Mouse (Mus musculus): ENCODE measurements around the gene Pirb. TPM values are rescaled to one million over a fixed set of nuclear protein-coding genes. Genes with fewer than 3 reads are reported as not detected.
"Not testable (repeated sequence)": the region's sequence is repeated elsewhere in the genome, so short reads cannot be mapped to it uniquely, and the experiment has no call there.

The Pirb gene
- polyA plus RNA-seq (2015; fragmentation: Nextera tagmentation; extraction: Ambion mirVana), result 2.4 and 2.9 TPM in 2 replicates

GRCm38 (mm10) chr7:3720268-3720667 is at the start of gene Pirb:
Gene Pirb (minus strand): TSS chr7:3720391.
- 40% methylated on average over 1 of the region's 3 CpGs for WGBS
- not testable (repeated sequence) for H3K4me2 ChIP-seq; ATAC-seq (ENCODE audit: insufficient read depth, low FRiP score, low read depth); H3K4me3 ChIP-seq (replicated peaks); H3K27me3 ChIP-seq (replicated peaks); H3K4me1 ChIP-seq; H3K9ac ChIP-seq; H3K27ac ChIP-seq; H3K36me3 ChIP-seq; H3K9me3 ChIP-seq

GRCm38 (mm10) chr7:3732675-3733074 is 12.5 kb upstream of the Pirb start:
- H3K36me3 ChIP-seq; H3K27me3 ChIP-seq (replicated peaks); H3K4me2 ChIP-seq; H3K27ac ChIP-seq; H3K4me1 ChIP-seq; H3K9ac ChIP-seq; H3K4me3 ChIP-seq (replicated peaks); H3K9me3 ChIP-seq; ATAC-seq (ENCODE audit: insufficient read depth, low FRiP score, low read depth): not testable (repeated sequence)
- WGBS, result no CpG with 5 or more reads among the region's 1 CpGs

GRCm38 (mm10) chr7:3725459-3725858 is 5.3 kb upstream of the Pirb start:
- H3K4me3 ChIP-seq (replicated peaks); H3K27me3 ChIP-seq (replicated peaks); H3K4me1 ChIP-seq; H3K9ac ChIP-seq; H3K27ac ChIP-seq; H3K36me3 ChIP-seq; H3K4me2 ChIP-seq; ATAC-seq (ENCODE audit: insufficient read depth, low FRiP score, low read depth); H3K9me3 ChIP-seq: not testable (repeated sequence)

GRCm38 (mm10) chr7:3715249-3715648 is 4.9 kb downstream of the Pirb start:
- ATAC-seq (ENCODE audit: insufficient read depth, low FRiP score, low read depth), result no peak
- Histone ChIP-seq H3K4me1 (0 out of 2 replicates have a peak, but pooled peaks cover 2% of the 10 kb centered on the region), H3K36me3 (no peaks in the 10 kb centered on the region), H3K9ac (no peak overlapping the region), H3K9me3 (no peaks in the 10 kb centered on the region), H3K27ac (no peak overlapping the region), H3K4me3 (replicated peaks) (no peak overlapping the region), H3K4me2 (no peak overlapping the region), H3K27me3 (replicated peaks) (no peaks in the 10 kb centered on the region)
- 28% methylated on average over 1 of the region's 1 CpGs for WGBS

- Histone ChIP-seq H3K9me3 (no peaks in the 10 kb centered on the region), H3K9ac (no peak overlapping the region), H3K4me1 (0 out of 2 replicates have a peak, but pooled peaks cover 2% of the 10 kb centered on the region), H3K27ac (no peak overlapping the region), H3K27me3 (replicated peaks) (no peaks in the 10 kb centered on the region), H3K36me3 (no peaks in the 10 kb centered on the region), H3K4me2 (no peak overlapping the region), H3K4me3 (replicated peaks) (no peak overlapping the region)
- ATAC-seq (ENCODE audit: insufficient read depth, low FRiP score, low read depth), result no peak
- WGBS, result 29% methylated on average over 5 of the region's 5 CpGs
Observed at GRCm38 (mm10) chr7:3712264-3712942, 7.8 kb downstream of the Pirb start.

GRCm38 (mm10) chr7:3709000-3709399 is 11.2 kb downstream of the Pirb start:
- H3K4me3 ChIP-seq (replicated peaks), result no peak overlapping the region
- H3K9me3 ChIP-seq, result no peaks in the 10 kb centered on the region
- H3K4me2 ChIP-seq, result no peak overlapping the region
- no peak overlapping the region for H3K9ac ChIP-seq
- H3K36me3 ChIP-seq, result peaks cover 8% of the 10 kb centered on the region
- WGBS, result 78% methylated on average over 1 of the region's 1 CpGs
- H3K27ac ChIP-seq, result no peak overlapping the region
- peaks cover 14% of the 10 kb centered on the region for H3K4me1 ChIP-seq
- no peaks in the 10 kb centered on the region for H3K27me3 ChIP-seq (replicated peaks)
- no peak for ATAC-seq (ENCODE audit: insufficient read depth, low FRiP score, low read depth)

- WGBS, result 32% methylated on average over 5 of the region's 5 CpGs
- H3K9ac ChIP-seq; ATAC-seq (ENCODE audit: insufficient read depth, low FRiP score, low read depth); H3K4me3 ChIP-seq (replicated peaks); H3K4me2 ChIP-seq; H3K9me3 ChIP-seq; H3K27ac ChIP-seq; H3K36me3 ChIP-seq; H3K27me3 ChIP-seq (replicated peaks): not testable (repeated sequence)
- peaks cover 14% of the 10 kb centered on the region for H3K4me1 ChIP-seq
Observed at GRCm38 (mm10) chr7:3708447-3708980, 11.7 kb downstream of the Pirb start.

- no peak for ATAC-seq (ENCODE audit: insufficient read depth, low FRiP score, low read depth)
- 0 out of 2 replicates have a peak overlapping the region, but pooled peaks have one; percentile 5 for H3K27ac ChIP-seq
- peaks cover 8% of the 10 kb centered on the region for H3K36me3 ChIP-seq
- no peak overlapping the region for H3K9ac ChIP-seq
- H3K4me1 ChIP-seq, result peaks cover 14% of the 10 kb centered on the region
- no peaks in the 10 kb centered on the region for H3K27me3 ChIP-seq (replicated peaks)
- WGBS, result 43% methylated on average over 7 of the region's 7 CpGs
- no peak overlapping the region for H3K4me2 ChIP-seq
- H3K9me3 ChIP-seq, result no peaks in the 10 kb centered on the region
- no peak overlapping the region for H3K4me3 ChIP-seq (replicated peaks)
Observed at GRCm38 (mm10) chr7:3707568-3708413, 12.4 kb downstream of the Pirb start.

- H3K27me3 ChIP-seq (replicated peaks), result no peaks in the 10 kb centered on the region
- H3K36me3 ChIP-seq, result peaks cover 8% of the 10 kb centered on the region
- H3K27ac ChIP-seq, result 0 out of 2 replicates have a peak overlapping the region, but pooled peaks have one; percentile 16
- H3K4me3 ChIP-seq (replicated peaks), result no peak overlapping the region
- no peaks in the 10 kb centered on the region for H3K9me3 ChIP-seq
- 0 out of 2 replicates have a peak overlapping the region, but pooled peaks have one; percentile 69 for H3K4me2 ChIP-seq
- 59% methylated on average over 4 of the region's 4 CpGs for WGBS
- H3K9ac ChIP-seq, result no peak overlapping the region
- H3K4me1 ChIP-seq, result peaks cover 12% of the 10 kb centered on the region
- no peak for ATAC-seq (ENCODE audit: insufficient read depth, low FRiP score, low read depth)
Observed at GRCm38 (mm10) chr7:3707027-3707426, 13.2 kb downstream of the Pirb start.

- Histone ChIP-seq H3K9ac (0 out of 2 replicates have a peak overlapping the region, but pooled peaks have one; percentile 80), H3K9me3 (no peaks in the 10 kb centered on the region), H3K4me2 (peak overlapping the region; percentile 69), H3K27ac (peak overlapping the region; percentile 65; the same call in 1 of the 2 replicates), H3K4me3 (replicated peaks) (peak overlapping the region; percentile 75), H3K4me1 (peaks cover 12% of the 10 kb centered on the region), H3K27me3 (replicated peaks) (no peaks in the 10 kb centered on the region), H3K36me3 (peaks cover 8% of the 10 kb centered on the region)
- WGBS, result 47% methylated on average over 11 of the region's 11 CpGs
- ATAC-seq (ENCODE audit: insufficient read depth, low FRiP score, low read depth), result no peak
Observed at GRCm38 (mm10) chr7:3706343-3706934, 13.8 kb downstream of the Pirb start.

GRCm38 (mm10) chr7:3705911-3706310 is 14.3 kb downstream of the Pirb start:
- WGBS, result 21% methylated on average over 6 of the region's 6 CpGs
- peak overlapping the region; percentile 65; the same call in 1 of the 2 replicates for H3K27ac ChIP-seq
- H3K9ac ChIP-seq, result peak overlapping the region; percentile 80; the same call in 1 of the 2 replicates
- peak overlapping the region; percentile 75 for H3K4me3 ChIP-seq (replicated peaks)
- no peak for ATAC-seq (ENCODE audit: insufficient read depth, low FRiP score, low read depth)
- peaks cover 10% of the 10 kb centered on the region for H3K36me3 ChIP-seq
- peak overlapping the region; percentile 69 for H3K4me2 ChIP-seq
- peaks cover 12% of the 10 kb centered on the region for H3K4me1 ChIP-seq
- H3K9me3 ChIP-seq, result no peaks in the 10 kb centered on the region
- no peaks in the 10 kb centered on the region for H3K27me3 ChIP-seq (replicated peaks)

Data from stomach, embryonic 15.5 days (tissue).